Mouse (Mus musculus): ENCODE measurements around the gene Gnb1l. TPM values are rescaled to one million over a fixed set of nuclear protein-coding genes. Genes with fewer than 3 reads are reported as not detected.
"Not testable (repeated sequence)": the region's sequence is repeated elsewhere in the genome, so short reads cannot be mapped to it uniquely, and the experiment has no call there.

The Gnb1l gene
- total RNA-seq, 2 experiments from 2014 or later = 6.5 to 7.1 TPM

DNA sequence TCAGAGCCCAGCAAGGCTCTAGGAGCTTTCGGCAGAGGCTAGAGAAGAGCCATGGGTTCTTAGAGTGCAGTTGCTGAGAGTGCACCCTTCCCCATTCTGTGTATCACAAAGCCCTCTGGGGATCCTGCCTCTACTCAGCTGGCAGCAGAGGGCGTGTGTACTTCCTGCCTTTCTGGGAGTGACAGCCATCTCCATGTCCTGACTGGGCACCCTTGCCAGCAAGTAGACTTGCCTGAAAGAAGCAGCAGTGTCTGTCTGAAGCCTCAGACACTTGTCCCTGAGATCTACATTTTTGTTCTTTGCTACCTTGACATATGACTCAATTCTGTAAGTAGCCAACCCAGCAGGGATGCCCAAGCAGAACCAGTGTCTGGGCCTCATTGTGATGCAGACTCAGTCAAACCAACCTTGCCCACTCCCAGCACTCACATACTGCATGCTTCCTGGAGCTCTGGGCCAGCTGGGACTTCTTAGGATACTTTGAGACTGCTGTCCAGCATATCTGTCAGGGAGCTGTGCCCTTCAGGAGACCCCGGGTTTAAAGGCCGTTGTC is 17.5 kb upstream of the Gnb1l start:
- no peak for DNase-seq (ENCODE audit: extremely low spot score in 1 of 2, low spot score in 1 of 2)

DNA sequence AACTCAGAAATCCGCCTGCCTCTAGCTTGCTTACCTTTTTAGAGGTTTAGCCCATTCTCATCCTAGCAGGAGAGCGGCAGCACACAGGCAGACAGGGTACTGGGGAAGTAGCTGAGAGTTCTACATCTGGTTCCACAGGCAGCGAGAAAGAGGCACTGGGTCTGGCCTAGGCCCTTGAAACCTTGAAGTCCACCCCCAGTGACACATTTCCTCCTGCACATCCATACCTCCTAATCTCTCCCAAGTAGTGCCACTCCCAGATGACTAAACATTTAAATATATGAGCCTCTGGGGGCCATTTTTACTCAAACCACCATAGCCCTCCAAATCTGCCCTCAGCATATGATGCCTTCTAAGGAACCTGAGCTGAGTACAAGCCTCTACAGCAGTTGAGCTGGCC is 16.1 kb upstream of the Gnb1l start:
- DNase-seq (ENCODE audit: extremely low spot score in 1 of 2, low spot score in 1 of 2) = no peak

DNA sequence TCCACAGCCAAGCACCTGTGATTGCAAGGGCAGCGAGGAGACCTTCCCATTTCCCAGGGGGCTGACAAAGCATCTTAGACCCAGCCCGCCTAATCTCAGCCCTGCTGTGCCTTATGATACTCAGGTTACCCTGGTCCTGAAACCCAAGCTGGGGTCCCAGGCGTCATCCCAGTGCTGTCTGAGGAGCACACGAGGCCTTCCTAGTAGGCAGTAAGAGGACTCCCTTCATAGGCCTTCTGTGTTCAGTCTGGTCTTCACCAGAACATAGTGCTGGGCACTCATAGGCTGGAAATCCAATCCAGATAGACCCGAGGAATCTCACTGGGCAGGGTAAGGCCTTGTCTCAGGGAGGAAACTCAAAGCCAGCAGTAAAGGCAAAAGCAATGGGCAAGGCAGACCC is 14.7 kb upstream of the Gnb1l start:
- DNase-seq (ENCODE audit: extremely low spot score in 1 of 2, low spot score in 1 of 2) = no peak

DNA sequence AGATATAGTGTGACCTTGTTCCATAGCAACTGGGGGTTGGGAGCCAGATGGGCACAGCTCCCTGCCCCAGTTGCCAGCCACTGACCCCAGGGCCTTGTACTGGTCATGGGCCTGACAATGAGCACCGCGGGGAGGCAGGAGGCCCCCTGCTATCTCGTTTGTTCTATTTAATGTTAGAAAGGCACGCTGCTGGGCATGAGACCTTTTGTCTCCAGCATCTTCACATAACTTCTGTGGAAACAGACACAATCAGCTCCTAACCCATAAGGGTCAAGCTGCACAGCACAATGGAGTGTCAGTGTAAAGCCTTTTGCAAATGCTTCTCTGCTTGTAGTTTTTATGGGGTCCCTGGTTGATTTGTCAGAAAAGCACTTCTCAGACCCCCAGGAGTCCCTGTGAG is 14.1 kb upstream of the Gnb1l start:
- no peak for DNase-seq (ENCODE audit: extremely low spot score in 1 of 2, low spot score in 1 of 2)

DNA sequence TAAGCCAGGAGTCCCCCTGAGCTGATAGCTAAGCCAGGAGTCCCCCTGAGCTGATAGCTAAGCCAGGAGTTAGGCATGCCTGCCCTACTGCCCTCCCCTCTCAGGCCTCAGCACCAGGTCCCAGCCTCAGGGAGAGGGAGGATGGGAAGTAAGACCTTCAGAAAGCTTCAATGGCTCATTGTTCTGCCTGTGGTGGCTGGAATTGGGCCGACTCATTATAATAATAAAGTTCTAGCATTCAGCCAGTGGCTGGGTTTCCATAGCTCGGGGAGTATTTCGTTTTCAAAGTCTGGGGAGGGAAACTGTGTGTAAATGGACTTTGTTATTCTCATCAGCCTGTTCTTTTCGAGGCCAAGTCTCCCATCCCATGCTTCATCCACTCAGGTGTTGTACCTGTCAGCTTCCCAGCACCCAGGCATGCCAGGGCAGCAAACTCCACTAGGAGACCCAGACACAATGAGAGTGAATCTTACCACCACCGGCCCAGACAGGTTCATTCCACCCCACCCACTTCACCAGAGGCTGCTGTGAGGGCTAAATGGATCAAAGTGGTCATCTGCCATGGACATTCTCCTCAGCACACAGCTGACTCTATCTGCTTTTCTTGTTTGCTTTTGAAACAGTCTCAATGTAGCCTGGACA is 13.6 kb upstream of the Gnb1l start:
- DNase-seq (ENCODE audit: extremely low spot score in 1 of 2, low spot score in 1 of 2) = no peak

DNA sequence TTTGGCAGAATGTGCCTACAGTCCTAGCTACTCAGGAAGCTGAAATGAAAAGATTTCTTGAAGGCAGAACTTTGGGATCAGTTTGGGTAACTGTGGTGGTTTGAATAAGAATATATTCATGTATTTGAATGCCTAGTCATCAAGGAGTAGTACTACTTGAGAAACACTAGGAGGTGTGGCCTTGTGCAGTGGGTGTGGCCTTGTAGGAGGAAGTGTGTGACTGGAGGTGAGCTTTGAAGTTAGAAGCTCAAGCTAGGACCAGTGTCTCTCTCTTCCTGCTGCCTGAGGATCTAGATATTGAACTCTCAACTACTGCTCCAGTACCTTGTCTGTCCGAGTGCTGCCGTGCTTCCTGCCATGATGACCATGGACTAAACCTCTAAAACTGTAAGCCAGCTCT is 12.4 kb upstream of the Gnb1l start:
- DNase-seq (ENCODE audit: extremely low spot score in 1 of 2, low spot score in 1 of 2) = no peak

DNA sequence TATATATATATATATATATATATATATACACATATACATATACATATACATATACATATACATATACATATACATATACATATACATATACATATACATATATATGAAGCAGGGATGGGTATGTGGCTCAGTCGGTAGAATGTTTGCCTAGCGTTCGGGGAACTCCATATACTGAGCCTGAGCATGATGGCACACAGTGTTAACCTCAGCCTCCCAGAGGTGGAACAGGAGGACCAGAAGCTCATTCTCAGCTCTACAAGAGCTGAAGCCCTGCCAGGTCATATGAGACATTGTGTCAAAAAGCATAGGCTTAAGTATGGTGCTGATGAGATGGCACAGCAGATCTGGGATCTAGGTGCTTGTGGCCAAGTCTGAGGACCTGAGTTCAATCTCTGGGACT is 8.2 kb upstream of the Gnb1l start:
- no peak for DNase-seq (ENCODE audit: extremely low spot score in 1 of 2, low spot score in 1 of 2)

DNA sequence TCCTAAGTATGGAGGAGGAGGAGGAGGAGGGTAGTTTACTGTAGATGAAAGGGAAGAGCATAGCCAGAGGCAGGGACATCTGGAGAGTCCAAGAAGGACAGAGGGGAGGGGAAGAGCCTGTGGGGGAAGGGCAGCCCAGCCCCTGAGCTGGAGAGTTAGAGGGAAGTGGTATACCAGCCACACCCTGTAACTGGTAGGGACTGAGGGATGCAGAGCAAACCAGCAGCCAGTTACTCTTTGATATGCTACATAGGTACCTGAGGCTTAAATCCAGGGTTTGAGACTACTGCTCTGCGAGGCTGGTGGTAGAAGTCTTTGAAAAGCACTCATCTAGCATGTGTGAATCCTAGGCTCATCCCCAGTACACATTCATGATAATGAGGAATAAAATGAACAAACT is 7.6 kb upstream of the Gnb1l start:
- DNase-seq (ENCODE audit: extremely low spot score in 1 of 2, low spot score in 1 of 2) = no peak

DNA sequence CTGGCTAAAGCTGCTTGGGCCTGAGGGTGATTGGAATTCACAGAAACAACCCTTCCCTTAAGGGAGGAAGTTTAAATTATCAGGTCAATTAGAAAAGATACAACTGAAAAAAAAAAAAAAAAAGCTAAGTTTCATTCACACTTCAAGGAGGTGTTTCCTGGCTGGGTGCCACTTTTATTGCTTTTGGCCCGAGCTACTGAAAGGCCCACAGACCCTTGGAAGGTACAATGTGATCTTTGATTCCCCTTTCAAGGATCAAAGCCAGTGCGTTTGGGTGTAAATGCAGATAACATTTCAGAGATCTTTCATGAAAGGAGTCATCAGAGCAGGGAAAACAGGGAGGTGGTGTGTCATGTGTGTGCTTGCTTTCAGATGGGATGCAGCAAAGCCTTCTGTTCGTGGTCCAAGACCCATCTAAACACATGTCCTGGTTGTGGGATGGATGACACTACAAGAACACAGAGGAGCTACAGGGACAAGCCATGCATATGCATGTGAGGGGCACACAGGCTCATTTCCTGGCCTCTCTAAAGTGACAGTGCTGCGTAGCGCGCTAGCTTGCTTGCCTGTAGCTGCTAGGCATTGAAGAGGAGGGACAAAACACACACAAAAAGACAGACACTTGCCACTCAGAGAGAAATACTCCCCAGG is 523 bp upstream of the Gnb1l start:
- peak in 1 of 2 experiments; percentile 55 for DNase-seq (ENCODE audit: extremely low spot score in 1 of 2, low spot score in 1 of 2)

DNA sequence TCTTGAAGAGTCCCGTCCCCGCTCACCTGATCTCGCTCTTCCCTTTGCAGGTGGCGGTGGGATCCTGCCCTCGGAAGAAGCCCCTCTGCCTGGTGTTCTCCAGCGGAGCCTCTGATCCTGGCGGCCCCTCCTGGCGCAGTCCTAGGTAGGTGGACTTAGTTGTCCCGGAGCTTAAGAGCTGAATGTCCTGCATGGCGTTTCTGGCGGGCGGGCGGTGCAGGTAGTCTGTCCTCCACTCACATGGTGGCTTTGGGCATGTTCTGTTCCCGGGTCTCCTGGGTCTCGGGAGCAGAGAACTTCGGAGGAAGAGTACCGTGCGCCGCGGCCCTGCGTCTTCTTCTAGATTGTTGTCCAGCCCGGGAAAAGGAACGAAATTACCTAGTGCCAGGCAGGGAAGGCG is 483 bp downstream of the Gnb1l start:
- peak in 1 of 2 experiments; percentile 23 for DNase-seq (ENCODE audit: extremely low spot score in 1 of 2, low spot score in 1 of 2)

DNA sequence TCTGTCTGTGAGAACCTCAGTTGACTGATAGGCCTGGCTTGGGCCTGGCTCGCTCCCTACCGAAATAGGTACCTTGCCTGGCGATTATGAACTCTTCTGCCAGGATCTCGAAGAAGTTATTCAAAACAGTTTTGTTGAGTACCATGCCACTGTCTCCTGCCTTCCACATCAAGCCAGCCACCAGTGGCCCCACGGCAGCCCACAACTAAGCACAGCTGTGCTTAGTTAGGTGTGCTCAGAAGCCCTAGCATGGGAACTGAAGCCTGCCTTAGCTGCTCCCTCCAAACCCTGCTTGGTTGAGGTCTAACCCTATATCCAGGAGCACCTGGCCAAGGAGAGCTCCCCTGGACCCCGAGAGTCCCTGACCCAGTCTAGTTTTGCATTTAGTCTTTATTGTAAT is 3.0 kb downstream of the Gnb1l start:
- DNase-seq (ENCODE audit: extremely low spot score in 1 of 2, low spot score in 1 of 2) = no peak

DNA sequence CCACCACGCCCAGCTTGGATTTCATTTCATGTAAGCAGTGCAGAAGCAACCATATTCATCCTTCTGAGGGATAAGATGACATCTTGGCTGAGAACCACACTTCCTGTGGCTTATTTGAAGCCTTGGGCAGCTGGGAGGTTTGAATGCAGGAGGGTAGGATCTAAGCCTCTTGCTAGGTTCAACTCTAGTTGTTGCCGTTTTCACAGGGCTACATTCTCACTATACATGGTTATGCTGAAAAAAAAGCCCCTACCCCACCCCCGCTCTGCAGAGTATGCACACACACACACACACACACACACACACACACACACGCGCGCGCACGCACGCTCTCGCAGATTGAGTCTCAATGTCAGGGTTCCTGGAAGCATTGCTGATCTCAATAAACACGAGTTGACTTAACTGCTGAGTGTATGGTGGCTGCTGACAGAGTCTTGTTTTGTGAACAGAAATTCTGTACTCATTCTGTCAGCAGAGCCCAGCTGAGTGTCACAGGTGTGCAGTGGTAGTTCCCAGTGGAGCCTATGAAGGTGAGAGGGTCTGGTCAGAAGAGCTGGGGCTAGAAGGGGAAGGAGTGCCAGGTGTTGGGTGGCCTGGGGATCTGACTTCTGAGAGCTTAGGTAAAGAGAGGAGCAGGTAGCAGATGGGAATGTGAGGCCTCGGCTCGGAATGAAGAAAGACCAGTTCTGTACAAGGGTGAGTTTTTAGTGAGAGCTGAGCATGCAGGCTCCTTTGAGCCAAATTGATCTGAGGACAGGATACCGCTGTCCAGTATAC is 5.2 kb downstream of the Gnb1l start:
- DNase-seq (ENCODE audit: extremely low spot score in 1 of 2, low spot score in 1 of 2) = no peak

DNA sequence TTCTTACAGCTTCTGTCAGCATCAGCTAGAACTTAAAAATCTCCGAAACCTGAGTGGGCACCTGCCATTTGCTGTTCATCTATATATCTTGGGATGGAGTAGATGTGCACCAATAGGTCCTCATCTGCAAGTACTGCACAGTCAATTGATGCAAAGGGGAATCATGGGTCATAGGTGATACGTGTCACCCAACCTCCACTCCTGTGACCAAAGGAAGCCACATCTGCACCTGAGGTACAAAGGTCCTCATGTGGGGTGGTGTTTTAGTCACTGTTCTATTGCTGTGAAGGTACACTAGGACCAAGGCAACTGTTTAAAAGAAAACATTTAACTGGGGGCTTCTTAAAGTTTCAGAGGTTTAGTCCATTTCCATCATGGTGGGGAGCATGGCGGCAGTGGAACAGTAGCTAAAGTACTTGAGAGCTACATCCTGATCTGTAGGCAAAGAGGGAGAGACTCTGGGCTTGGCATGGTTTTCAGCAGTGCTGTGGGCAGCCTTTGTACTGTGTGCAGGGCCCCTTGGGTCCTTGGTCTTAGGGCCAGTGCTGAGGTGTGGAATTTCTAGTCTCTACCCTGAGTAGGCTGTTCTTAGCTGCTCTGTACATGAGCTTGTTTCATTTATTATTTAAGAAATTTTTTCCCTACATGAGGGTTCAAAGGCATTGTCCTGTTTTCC is 8.1 kb downstream of the Gnb1l start:
- no peak for DNase-seq (ENCODE audit: extremely low spot score in 1 of 2, low spot score in 1 of 2)

DNA sequence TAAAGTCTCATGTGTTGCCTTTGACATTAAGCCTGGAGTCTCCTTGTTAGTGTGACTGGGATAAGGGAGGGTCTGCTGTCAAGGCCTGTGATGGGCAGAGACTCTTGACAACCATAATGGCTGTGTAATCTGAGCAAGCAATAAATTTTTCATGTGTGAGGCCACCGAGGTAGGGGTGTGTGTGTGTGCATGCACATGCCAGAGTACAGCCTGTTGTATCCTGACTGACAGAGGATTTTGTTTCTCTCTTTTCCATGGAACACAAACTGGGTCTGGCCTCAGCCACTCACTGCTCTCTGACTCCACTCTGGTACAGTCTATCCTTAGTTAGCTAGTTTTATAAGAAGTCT is 8.7 kb downstream of the Gnb1l start:
- DNase-seq (ENCODE audit: extremely low spot score in 1 of 2, low spot score in 1 of 2) = no peak

DNA sequence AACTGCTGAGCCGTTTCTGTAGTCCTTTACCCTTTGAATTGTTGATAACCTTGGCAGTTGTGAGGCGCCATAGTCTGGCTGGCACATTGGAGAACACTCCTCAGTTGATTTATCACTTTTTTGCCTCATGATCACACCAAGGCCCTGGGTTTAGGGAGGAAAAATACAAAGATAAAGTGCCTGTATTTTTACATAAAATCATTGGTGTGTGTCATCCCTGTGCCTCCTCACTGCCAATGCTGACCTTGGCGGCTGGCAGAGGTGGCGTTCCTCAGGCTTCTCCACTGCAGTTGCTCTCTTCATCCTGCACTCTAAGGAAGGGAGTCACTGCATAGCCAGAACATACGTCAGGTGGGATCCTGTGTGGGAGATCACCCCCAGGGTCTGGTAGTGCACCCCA is 13.2 kb downstream of the Gnb1l start:
- no peak for DNase-seq (ENCODE audit: extremely low spot score in 1 of 2, low spot score in 1 of 2)

DNA sequence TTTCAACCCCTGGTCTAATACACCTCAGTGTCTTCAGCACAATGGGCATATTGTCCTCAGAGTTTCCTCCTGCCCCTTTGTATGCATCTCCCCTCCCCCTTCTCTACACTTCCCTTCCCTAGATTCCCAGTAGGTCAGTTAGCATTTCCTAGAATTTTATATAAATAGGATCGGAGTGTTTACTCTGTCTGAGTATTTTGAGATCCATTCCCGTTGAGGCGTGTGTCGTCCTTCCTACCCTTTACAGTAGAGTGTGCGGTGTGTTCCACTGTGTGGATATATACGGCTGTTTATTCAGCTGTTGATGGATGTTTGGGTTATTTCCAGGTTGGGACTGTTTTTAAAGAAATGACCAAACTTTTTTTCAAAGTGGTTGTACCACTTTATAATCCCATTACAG is 15.0 kb downstream of the Gnb1l start:
- no peak for DNase-seq (ENCODE audit: extremely low spot score in 1 of 2, low spot score in 1 of 2)

DNA sequence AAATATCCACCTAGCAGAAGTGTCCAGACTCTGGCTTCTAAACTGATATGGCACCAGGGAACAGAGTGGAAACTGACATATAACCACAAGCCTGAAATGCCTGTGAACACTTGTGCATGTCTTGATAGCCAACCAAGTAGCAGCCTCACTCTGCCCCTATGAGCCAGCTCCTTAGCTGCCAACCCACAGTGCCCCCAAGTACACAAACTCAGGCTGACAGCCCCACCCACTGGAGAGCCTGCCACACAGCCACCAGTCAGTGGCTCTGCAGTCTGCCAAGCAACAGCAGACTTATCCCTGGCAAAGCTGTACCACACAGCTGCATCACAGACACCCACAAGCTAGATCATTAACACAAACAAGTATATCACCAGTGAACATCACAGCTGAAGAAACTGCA is 19.6 kb downstream of the Gnb1l start:
- peak in 1 of 2 experiments; percentile 24 for DNase-seq (ENCODE audit: extremely low spot score in 1 of 2, low spot score in 1 of 2)

DNA sequence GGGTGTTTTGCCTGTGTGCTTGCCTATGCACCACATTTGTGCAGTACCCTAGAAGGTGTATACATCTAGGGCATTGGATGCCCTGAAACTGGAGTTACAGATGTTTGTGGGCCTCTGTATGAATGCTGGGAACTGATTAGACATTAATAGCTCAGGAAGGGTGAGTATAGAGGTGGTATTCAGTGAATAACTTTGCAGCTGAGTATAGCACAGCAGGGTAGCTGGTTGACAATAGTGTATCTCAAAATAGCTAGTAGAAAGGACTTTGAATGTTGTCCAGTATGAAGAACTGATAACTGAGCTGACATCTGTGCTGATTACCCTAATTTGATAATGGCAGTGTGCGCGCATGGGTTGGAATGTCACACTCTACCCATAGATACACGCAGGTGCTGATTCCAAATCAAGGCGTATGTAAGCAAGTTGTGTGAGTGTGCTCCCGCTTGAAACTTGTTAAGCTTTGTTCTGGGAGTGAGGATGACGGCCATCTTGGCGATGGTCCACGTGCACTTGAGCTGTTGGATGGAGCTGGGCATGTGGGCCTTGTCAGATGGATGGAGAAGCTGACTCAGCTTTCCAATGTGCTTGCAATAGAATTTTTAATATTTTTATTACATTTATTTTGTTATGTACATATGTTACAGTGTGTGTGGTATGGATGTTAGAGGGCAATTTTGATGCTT is 25.2 kb downstream of the Gnb1l start:
- no peak for DNase-seq (ENCODE audit: extremely low spot score in 1 of 2, low spot score in 1 of 2)

DNA sequence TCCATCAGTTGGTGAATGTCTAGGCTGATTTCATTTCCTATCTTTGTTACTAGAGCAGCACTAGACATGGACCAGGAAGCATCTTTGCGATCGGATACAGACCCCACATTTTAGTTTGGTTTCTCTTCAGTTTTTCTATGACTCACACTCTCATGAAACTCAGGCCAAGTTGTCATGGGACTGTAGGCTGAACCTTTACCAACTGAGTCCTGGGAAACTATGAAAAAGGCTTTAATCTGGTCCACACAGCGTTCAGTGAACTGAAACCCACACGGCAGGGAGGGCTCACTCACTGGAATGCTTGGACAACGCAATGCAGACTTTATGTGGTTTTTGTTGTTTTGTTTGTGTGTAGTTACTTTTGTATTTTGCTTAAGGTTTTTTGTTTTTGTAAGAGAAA is 30.1 kb downstream of the Gnb1l start:
- no peak for DNase-seq (ENCODE audit: extremely low spot score in 1 of 2, low spot score in 1 of 2)

DNA sequence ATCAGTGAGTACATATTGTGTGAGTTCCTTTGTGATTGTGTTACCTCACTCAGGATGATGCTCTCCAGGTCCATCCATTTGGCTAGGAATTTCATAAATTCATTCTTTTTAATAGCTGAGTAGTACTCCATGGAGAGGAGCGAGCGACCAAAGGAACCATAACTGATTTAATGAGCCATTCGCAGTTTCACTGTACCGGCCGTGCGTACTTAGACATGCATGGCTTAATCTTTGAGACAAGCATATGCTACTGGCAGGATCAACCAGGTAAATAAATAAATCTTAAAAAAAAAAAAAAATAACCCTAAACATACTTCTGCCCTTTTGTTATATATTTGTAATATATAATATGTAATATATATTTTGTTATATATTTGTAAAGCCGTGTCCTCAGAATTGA is 34.5 kb downstream of the Gnb1l start:
- not testable (repeated sequence) for DNase-seq (ENCODE audit: extremely low spot score in 1 of 2, low spot score in 1 of 2)
